Mouse (Mus musculus) ES-Bruce4 (cell line): ENCODE measurements around the gene Slc9a8. TPM values are rescaled to one million over a fixed set of nuclear protein-coding genes. Genes with fewer than 3 reads are reported as not detected.

Experiments used
- H3K27ac ChIP-seq: 2 replicates; pipeline ENCODE4 v1.5.1; 2012; ENCODE audit warnings: low read length, inconsistent platforms; ENCODE audit not compliant: insufficient read depth
- H3K27me3 ChIP-seq: 2 replicates; pipeline ENCODE4 v1.6.1; 2012; ENCODE audit warnings: mild to moderate bottlenecking, low read length, inconsistent platforms; ENCODE audit not compliant: control insufficient read depth, poor library complexity, insufficient read depth, severe bottlenecking
- H3K36me3 ChIP-seq: 2 replicates; pipeline ENCODE4 v1.6.1; 2012; ENCODE audit warnings: inconsistent platforms, mild to moderate bottlenecking, low read length, moderate library complexity; ENCODE audit not compliant: control insufficient read depth, poor library complexity, insufficient read depth, severe bottlenecking
- H3K4me1 ChIP-seq: one replicate; pipeline ENCODE4 v1.8.1; 2011; ENCODE audit warnings: low read length; ENCODE audit not compliant: control insufficient read depth, insufficient read depth
- H3K4me3 ChIP-seq: 2 replicates; pipeline ENCODE4 v1.5.1; 2011; ENCODE audit warnings: low read depth, mild to moderate bottlenecking, low read length
- H3K9ac ChIP-seq: 2 replicates; pipeline ENCODE4 v1.6.1; 2012; ENCODE audit warnings: low read depth, mild to moderate bottlenecking, inconsistent platforms; ENCODE audit not compliant: poor library complexity, severe bottlenecking
- H3K9me3 ChIP-seq: replicated peaks from 2 replicates; pipeline ENCODE4 v1.6.1; 2012; ENCODE audit warnings: mild to moderate bottlenecking, low read length, inconsistent platforms; ENCODE audit not compliant: control insufficient read depth, poor library complexity, insufficient read depth, severe bottlenecking
- CTCF ChIP-seq: IDR thresholded peaks from one replicate; pipeline ENCODE4 v1.8.1; 2011; ENCODE audit warnings: low read depth, low read length
- EP300 ChIP-seq: IDR thresholded peaks from 2 replicates; pipeline ENCODE4 v1.6.1; 2011; ENCODE audit warnings: low read depth, low read length; ENCODE audit not compliant: insufficient read depth
- POLR2A ChIP-seq: IDR thresholded peaks from one replicate; pipeline ENCODE4 v1.8.1; 2011; ENCODE audit warnings: low read length; ENCODE audit not compliant: insufficient read depth
- polyA plus RNA-seq: library from polyadenylated mRNA; stranded (reverse); fragments of >200 nt; gene quantifications from 2 replicates; pipeline ENCODE4 v1.2.4, GENCODE M21; 2011; ENCODE audit warnings: low read depth; ENCODE audit not compliant: missing spikeins, insufficient read depth, insufficient read length

Slc9a8 gene
- polyA plus RNA-seq, 1 experiment = 49.1 TPM

DNA sequence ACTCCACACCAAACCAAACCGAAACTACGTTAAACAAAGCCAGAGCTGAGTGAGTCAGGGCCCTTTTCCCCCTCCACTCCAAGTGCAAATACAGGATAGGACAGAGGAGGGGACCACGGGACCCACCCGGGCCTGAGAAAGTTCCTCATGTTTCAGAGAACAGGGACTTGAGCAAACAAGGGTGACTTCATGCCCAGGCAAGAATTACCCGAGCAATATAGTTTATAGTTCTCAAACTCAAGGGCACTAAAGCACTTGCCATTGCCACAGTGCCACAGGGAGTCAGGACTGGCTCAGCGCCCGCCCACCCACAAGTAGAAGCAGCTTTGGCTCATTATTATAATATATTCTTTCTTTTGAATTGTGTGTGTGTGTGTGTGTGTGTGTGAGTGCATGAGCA is 18.4 kb upstream of the Slc9a8 start:
- no peak overlapping the region for H3K4me3 ChIP-seq
- H3K9ac ChIP-seq = no peak overlapping the region
- no peak overlapping the region for H3K27ac ChIP-seq

DNA sequence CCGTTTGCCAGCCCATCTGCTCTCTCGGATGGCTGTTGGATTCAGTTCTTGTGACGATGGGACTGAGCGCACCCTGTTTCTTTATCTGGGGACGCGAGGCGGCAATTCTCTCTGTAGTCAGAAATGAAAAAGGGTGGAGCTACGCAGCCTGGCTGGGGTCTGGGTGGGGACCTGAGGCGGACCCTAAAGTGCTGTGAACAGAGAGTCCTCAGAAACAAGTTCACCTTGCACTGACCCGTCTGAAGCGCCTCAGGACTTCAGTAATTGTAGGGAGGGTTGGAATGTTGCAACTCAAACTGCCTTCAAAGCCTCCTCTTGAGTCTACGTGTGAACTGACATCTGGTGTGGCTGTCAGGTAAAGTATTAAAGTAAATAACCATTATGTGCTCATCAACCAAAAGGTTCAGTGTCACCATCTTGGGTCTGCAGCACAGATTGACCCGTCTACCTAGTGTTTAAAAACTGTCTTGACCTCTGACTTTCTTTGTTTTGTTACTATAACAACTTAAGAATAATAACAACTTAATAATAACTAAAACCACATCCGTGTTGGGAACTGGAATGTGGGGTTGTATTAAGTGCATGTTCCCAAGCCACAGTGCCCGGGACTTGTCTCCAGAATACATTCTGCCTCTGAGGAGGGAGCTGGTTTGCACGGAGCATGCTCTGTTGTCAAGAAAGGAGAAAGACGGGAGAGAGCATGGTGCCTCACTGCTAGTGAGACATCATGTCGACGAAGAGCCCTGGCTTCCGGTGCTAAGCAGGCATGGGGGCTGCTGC is 16.2 kb upstream of the Slc9a8 start:
- Histone ChIP-seq H3K4me3 (no peak overlapping the region), H3K9ac (no peak overlapping the region), H3K27ac (no peak overlapping the region), H3K36me3 (no peaks in the 10 kb centered on the region), H3K9me3 (peaks cover 11% of the 10 kb centered on the region), H3K27me3 (no peaks in the 10 kb centered on the region), H3K4me1 (peaks cover 1% of the 10 kb centered on the region)
- no peak for TF ChIP-seq CTCF
- TF ChIP-seq EP300 = no peak
- no peak for TF ChIP-seq POLR2A

More for the DNA sequence above, 18.4 kb upstream of the Slc9a8 start:
- H3K36me3 ChIP-seq = no peaks in the 10 kb centered on the region
- H3K27me3 ChIP-seq = no peaks in the 10 kb centered on the region
- peaks cover 11% of the 10 kb centered on the region for H3K9me3 ChIP-seq
- H3K4me1 ChIP-seq = peaks cover 4% of the 10 kb centered on the region
- TF ChIP-seq EP300 (no peak), CTCF (no peak), POLR2A (no peak)

DNA sequence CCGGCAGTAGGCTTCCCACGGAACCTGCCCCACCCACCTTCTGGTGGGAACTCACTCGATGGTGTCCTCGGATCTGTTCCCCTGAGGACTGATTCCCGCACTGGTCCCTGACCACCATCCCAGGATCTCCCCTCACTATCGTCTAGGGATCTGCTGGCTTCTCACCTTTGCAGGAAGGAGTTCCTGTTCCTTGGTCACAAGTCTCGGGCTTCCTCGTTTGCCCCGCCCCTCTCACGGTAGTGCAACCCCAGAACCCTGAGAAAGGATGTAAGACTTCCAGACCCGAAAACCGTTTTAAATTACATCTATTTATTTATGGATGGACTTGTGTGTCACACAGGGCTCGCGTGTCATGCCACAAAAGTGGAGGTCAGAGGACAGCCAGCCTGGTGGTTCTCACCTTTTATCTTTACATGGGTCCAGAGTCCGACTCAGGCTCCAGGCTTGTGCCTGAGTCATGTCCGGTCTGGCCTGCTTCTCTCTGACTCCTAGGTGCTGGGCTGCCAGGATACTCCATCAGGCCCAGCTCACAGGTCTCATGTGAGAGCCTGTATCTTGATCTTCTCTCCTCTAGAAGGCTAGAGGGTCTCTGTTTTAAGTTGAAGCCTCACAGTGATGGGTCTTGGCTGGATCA is 14.1 kb upstream of the Slc9a8 start:
- Histone ChIP-seq H3K4me3 (no peak overlapping the region), H3K4me1 (no peaks in the 10 kb centered on the region), H3K9ac (no peak overlapping the region), H3K9me3 (peaks cover 11% of the 10 kb centered on the region), H3K27me3 (no peaks in the 10 kb centered on the region), H3K27ac (no peak overlapping the region), H3K36me3 (no peaks in the 10 kb centered on the region)
- TF ChIP-seq CTCF = no peak
- no peak for TF ChIP-seq EP300
- no peak for TF ChIP-seq POLR2A

DNA sequence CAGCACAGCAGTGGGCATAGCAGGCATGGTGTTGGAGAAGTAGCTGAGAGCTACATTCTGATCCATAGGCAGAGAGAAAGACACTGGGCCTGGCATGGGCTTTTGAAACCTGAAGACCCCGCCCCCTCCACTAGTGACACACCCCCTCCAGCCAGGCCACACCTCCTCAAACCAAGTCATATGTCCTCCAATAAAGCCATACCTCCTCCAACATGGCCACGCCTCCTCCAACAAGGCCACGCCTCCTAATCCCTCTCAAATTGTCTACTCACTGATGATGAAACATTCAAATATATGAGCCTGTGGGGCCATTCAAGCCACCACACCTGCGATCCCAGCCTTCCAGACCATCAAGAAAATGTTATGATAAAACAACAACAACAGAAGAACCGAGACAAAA is 7.1 kb upstream of the Slc9a8 start:
- no peak for TF ChIP-seq CTCF
- no peak for TF ChIP-seq EP300
- no peak for TF ChIP-seq POLR2A
- Histone ChIP-seq H3K27ac (no peak overlapping the region), H3K36me3 (no peaks in the 10 kb centered on the region)

DNA sequence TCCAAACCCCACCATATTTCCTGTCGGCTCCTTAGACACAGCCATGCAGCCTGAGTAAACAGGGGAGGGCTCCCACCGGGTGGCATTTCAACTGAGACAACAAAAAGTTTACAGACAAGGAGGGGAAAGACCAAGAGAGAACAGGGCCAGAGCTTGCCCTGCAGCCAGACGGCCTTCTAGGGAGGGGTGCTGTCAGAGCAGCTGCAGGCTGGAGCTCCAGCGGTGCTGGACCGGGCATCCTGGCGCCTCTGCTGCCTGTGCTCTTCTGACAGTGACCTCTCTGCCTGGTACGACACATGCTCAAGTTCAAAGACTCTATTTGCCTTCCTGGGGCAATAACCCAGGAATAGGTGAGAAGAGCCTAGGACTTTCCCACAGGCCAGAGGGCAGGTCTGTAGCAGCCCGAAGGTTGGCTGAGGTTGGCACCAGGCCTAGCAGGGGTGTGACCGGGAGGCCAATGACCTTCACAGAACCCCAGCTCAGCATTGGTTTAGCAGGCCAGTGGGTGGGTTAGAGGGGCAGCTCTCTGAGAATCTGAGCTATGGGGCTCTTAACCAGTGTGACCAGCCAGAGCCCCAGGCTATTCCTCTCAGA is 5.4 kb upstream of the Slc9a8 start:
- Histone ChIP-seq H3K4me1 (no peaks in the 10 kb centered on the region), H3K9me3 (peaks cover 2% of the 10 kb centered on the region; the same call in 1 of the 2 replicates), H3K36me3 (no peaks in the 10 kb centered on the region), H3K9ac (no peak overlapping the region), H3K27ac (no peak overlapping the region), H3K4me3 (no peak overlapping the region), H3K27me3 (no peaks in the 10 kb centered on the region)
- TF ChIP-seq POLR2A (no peak), EP300 (no peak), CTCF (no peak)

More for the DNA sequence above, 7.1 kb upstream of the Slc9a8 start:
- H3K9ac ChIP-seq = no peak overlapping the region
- no peak overlapping the region for H3K4me3 ChIP-seq
- H3K9me3 ChIP-seq = peaks cover 2% of the 10 kb centered on the region; the same call in 1 of the 2 replicates
- H3K27me3 ChIP-seq = no peaks in the 10 kb centered on the region
- H3K4me1 ChIP-seq = no peaks in the 10 kb centered on the region

DNA sequence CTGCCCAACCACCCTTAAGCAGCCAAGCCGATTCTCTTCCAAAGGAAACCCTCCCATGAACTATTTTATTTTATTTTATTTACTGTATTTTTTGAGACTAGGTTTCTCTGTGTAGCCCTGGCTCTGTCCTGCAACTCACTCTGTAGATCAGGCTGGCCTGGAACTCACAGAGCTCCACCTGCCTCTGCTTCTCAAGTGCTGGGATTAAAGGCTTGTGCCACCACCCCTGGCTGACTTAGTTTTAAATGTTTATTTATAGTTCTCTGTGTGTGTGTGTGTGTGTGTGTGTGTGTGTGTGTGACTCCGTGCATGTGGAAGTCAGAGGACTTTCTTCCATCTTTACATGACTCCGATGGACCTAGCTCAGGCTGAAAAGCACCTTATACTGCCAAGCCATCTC is 4.5 kb upstream of the Slc9a8 start:
- Histone ChIP-seq H3K27ac (no peak overlapping the region), H3K9me3 (peaks cover 2% of the 10 kb centered on the region; the same call in 1 of the 2 replicates), H3K36me3 (no peaks in the 10 kb centered on the region), H3K9ac (no peak overlapping the region), H3K4me1 (no peaks in the 10 kb centered on the region), H3K27me3 (no peaks in the 10 kb centered on the region), H3K4me3 (no peak overlapping the region)
- TF ChIP-seq CTCF (no peak), POLR2A (no peak), EP300 (no peak)
